Mouse (Mus musculus) heart, postnatal 25 days (tissue): ENCODE data around the gene Ptprt. TPM values are rescaled to one million over a fixed set of nuclear protein-coding genes. Genes with fewer than 3 reads are reported as not detected.

ENCODE experiments used
- DNase-seq: peaks from one replicate; pipeline ENCODE4 v3.0.0; 2022; ENCODE audit warnings: low spot score
- intact Hi-C: fragments of 180-260 bp; cut with DNase I; formaldehyde crosslinking; loops from one replicate; pipeline ENCODE4 v1.15.1; 2025
- total RNA-seq, 2 experiments: library from RNA; stranded (reverse); gene quantifications; 2 replicates each; pipeline ENCODE4 v1.2.3; 2021

Ptprt gene
- total RNA-seq, 2 experiments from 2014 or later, result 0.16 to 0.31 TPM

GRCm38 (mm10) chr2:161498449-161499096 lies 1162.4 kb downstream of the Ptprt start:
- intact Hi-C loops, result no loop called here
- DNase-seq, result no peak

- DNase-seq, result no peak
- intact Hi-C loops, result no loop called here
Observed at GRCm38 (mm10) chr2:161481741-161482140, 1179.2 kb downstream of the Ptprt start.

GRCm38 (mm10) chr2:161480445-161480844 lies 1180.5 kb downstream of the Ptprt start:
- no peak for DNase-seq
- intact Hi-C loops, result no loop called here
